Mouse (Mus musculus): Measurements from ENCODE around the gene 4930544D05Rik. TPM values are rescaled to one million over a fixed set of nuclear protein-coding genes. Genes with fewer than 3 reads are reported as not detected.
A peak's percentile ranks its signal among the peaks of the same experiment; 100 is the strongest.

4930544D05Rik gene
- polyA plus RNA-seq, 1 experiment from 2014 or later = not detected

DNA sequence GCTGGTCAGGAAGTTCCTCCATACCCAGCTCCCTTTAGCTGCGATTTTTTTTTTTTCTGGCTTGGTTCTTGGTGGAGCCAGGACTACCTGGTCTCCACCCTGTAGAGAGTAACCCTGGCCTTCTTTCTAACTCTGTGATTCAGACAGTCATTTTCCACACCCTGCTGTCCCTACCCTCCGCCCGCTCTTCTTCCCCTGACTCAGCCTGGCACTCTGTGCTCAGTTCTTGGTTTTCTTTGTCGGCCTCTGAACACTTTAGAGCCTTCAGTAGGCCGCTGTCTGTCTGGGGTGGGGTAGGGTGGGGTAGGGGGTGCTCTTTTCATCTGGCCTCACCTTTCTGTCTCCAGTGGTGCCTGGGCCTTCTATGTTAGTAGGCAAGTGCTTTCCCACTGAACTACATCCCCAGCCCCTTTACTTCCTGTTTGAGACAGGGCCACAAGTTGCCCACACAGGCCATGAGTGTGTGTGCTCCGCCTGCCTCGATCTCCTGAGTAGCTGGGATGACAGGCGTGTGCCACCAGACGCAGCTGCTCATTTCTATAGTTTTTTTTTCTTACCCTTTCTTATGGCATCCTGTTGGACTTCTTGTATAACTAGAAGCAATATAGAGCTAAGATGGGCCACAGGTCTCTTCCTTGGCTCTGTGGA lies 35.8 kb upstream of the 4930544D05Rik start:
- ATAC-seq (replicated peaks; ENCODE audit: low FRiP score, low TSS enrichment, low read depth) = no peak
- DNase-seq (ENCODE audit: low spot score) = no peak
- Histone ChIP-seq H3K4me2 (ENCODE audit: low read length) (no peak overlapping the region), H3K9me3 (ENCODE audit: control insufficient read depth, low read length) (no peaks in the 10 kb centered on the region), H3K27me3 (replicated peaks; ENCODE audit: control insufficient read depth, insufficient read depth, low read length) (no peaks in the 10 kb centered on the region), H3K27ac (ENCODE audit: low read depth) (peak overlapping the region; percentile 51; the same call in 1 of the 2 replicates), H3K9ac (ENCODE audit: low read length) (no peak overlapping the region; the same call in 1 of the 2 replicates), H3K4me3 (ENCODE audit: low read depth, low read length) (no peak overlapping the region), H3K36me3 (ENCODE audit: control insufficient read depth, insufficient read depth, low read length) (0 out of 2 replicates have a peak, but pooled peaks cover 3% of the 10 kb centered on the region), H3K4me1 (replicated peaks; ENCODE audit: control insufficient read depth, insufficient read depth, low read length) (peaks cover 62% of the 10 kb centered on the region)
- 77% methylated on average over 9 of the region's 9 CpGs for WGBS

DNA sequence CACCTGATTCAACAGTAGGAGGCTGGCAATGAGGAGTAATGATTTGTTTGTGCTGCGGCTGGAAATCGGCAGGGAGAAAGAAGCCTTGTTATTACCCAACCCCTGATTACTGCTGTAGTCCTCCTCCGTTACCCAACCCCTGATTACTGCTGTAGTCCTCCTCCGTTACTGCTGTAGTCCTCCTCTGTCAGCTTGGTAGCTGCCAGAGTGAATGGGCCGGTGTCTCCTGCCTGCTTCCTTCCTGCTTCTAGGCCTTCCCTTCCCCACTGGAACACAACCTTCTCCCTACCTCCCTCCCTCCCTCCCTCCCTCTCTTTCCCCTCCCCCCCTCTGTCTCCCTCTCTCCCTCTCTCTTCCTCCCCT lies 35.3 kb upstream of the 4930544D05Rik start:
- DNase-seq (ENCODE audit: low spot score) = no peak
- no peaks in the 10 kb centered on the region for H3K9me3 ChIP-seq (ENCODE audit: control insufficient read depth, low read length)
- peak overlapping the region; percentile 51; the same call in 1 of the 2 replicates for H3K27ac ChIP-seq (ENCODE audit: low read depth)
- H3K9ac ChIP-seq (ENCODE audit: low read length) = no peak overlapping the region; the same call in 1 of the 2 replicates
- H3K4me2 ChIP-seq (ENCODE audit: low read length) = no peak overlapping the region
- 32% methylated on average over 5 of the region's 5 CpGs for WGBS
- peaks cover 67% of the 10 kb centered on the region for H3K4me1 ChIP-seq (replicated peaks; ENCODE audit: control insufficient read depth, insufficient read depth, low read length)
- H3K4me3 ChIP-seq (ENCODE audit: low read depth, low read length) = no peak overlapping the region
- no peak for ATAC-seq (replicated peaks; ENCODE audit: low FRiP score, low TSS enrichment, low read depth)
- no peaks in the 10 kb centered on the region for H3K36me3 ChIP-seq (ENCODE audit: control insufficient read depth, insufficient read depth, low read length)
- no peaks in the 10 kb centered on the region for H3K27me3 ChIP-seq (replicated peaks; ENCODE audit: control insufficient read depth, insufficient read depth, low read length)

DNA sequence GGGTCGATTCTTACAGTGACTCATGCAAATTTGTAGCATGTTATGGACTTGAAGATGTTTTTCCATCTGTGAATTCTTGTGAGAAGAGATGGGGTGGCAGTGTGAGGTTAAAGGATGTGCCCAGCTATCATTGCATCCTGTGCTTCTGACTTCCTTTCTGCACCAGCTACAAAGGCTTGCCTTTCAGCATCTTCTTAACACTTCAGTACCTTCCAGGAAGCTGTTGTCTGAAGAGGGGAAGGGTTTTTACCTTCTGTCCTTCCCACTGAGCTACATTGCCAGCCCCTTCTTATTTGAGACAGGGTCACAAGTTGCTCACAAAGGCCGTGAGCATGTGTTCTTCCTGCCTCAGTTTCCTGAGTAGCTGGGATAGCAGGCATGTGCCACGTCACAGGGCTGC lies 34.7 kb upstream of the 4930544D05Rik start:
- no peak overlapping the region for H3K9ac ChIP-seq (ENCODE audit: low read length)
- H3K9me3 ChIP-seq (ENCODE audit: control insufficient read depth, low read length) = no peaks in the 10 kb centered on the region
- no peak overlapping the region for H3K4me3 ChIP-seq (ENCODE audit: low read depth, low read length)
- ATAC-seq (replicated peaks; ENCODE audit: low FRiP score, low TSS enrichment, low read depth) (no peak), DNase-seq (ENCODE audit: low spot score) (no peak)
- no peak overlapping the region for H3K4me2 ChIP-seq (ENCODE audit: low read length)
- 78% methylated on average over 3 of the region's 3 CpGs for WGBS
- no peak overlapping the region for H3K27ac ChIP-seq (ENCODE audit: low read depth)
- no peaks in the 10 kb centered on the region for H3K27me3 ChIP-seq (replicated peaks; ENCODE audit: control insufficient read depth, insufficient read depth, low read length)
- H3K4me1 ChIP-seq (replicated peaks; ENCODE audit: control insufficient read depth, insufficient read depth, low read length) = peaks cover 72% of the 10 kb centered on the region
- no peaks in the 10 kb centered on the region for H3K36me3 ChIP-seq (ENCODE audit: control insufficient read depth, insufficient read depth, low read length)

DNA sequence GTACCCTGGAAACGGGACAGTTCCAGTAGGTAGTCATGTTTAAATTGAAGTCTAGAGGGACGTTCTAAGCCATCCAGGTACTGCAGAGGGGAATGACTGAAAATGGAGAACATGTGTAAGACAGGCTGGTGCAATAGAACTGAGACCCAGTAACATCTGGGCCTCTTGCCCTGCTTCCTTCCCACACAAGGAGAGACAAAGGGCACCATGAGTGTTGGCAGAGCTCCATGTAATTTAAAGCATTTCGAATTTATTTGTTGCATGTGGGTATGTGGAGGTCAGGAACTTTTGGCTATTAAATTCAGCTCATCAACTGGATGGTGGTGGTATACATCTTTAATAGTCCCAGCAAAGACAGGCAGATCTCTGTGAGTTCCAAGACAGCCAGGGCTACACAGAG lies 33.5 kb upstream of the 4930544D05Rik start:
- H3K9me3 ChIP-seq (ENCODE audit: control insufficient read depth, low read length) = no peaks in the 10 kb centered on the region
- DNase-seq (ENCODE audit: low spot score) (no peak), ATAC-seq (replicated peaks; ENCODE audit: low FRiP score, low TSS enrichment, low read depth) (no peak)
- H3K27me3 ChIP-seq (replicated peaks; ENCODE audit: control insufficient read depth, insufficient read depth, low read length) = no peaks in the 10 kb centered on the region
- H3K27ac ChIP-seq (ENCODE audit: low read depth) = peak overlapping the region; percentile 57; the same call in 1 of the 2 replicates
- H3K36me3 ChIP-seq (ENCODE audit: control insufficient read depth, insufficient read depth, low read length) = no peaks in the 10 kb centered on the region
- no peak overlapping the region for H3K4me2 ChIP-seq (ENCODE audit: low read length)
- WGBS = 57% methylated on average over 3 of the region's 3 CpGs
- H3K4me3 ChIP-seq (ENCODE audit: low read depth, low read length) = no peak overlapping the region
- peaks cover 68% of the 10 kb centered on the region for H3K4me1 ChIP-seq (replicated peaks; ENCODE audit: control insufficient read depth, insufficient read depth, low read length)
- H3K9ac ChIP-seq (ENCODE audit: low read length) = no peak overlapping the region

DNA sequence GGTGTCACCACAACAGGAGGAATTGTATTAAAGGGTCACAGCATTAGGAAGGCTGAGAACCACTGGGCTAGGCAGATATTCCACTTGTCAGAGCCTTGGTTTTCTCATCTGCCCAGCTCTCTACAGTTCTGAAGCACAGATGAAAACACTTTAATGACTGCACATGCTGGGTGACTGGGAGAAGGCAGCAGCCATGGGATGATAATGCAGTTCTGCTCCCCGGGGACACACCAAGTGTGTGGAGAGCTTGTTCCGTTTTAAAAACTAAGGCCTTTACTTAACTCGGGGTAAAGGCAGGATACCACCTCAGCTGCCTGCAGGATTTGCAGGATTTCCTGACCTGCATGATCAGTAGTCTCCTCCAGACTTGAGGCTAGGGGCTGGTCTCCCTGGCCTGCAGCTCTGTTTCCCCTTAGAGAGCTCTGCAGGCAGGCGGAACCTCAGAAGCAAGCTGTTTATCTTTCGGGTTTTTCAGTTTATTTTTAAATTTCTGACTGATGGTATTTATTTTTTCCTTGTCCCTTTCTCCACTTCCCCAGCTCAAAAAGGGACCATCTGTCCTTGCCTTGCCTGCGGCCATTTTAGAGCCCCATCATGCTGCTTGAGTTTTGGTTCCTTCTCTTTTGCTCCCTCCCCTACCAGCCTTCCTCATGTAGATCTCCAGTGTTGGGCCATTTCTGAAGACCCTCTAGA lies 32.5 kb upstream of the 4930544D05Rik start:
- Histone ChIP-seq H3K9me3 (ENCODE audit: control insufficient read depth, low read length) (no peaks in the 10 kb centered on the region), H3K4me3 (ENCODE audit: low read depth, low read length) (no peak overlapping the region), H3K4me2 (ENCODE audit: low read length) (no peak overlapping the region), H3K9ac (ENCODE audit: low read length) (no peak overlapping the region), H3K4me1 (replicated peaks; ENCODE audit: control insufficient read depth, insufficient read depth, low read length) (peaks cover 59% of the 10 kb centered on the region), H3K27me3 (replicated peaks; ENCODE audit: control insufficient read depth, insufficient read depth, low read length) (no peaks in the 10 kb centered on the region), H3K36me3 (ENCODE audit: control insufficient read depth, insufficient read depth, low read length) (no peaks in the 10 kb centered on the region), H3K27ac (ENCODE audit: low read depth) (peak overlapping the region; percentile 67)
- ATAC-seq (replicated peaks; ENCODE audit: low FRiP score, low TSS enrichment, low read depth) (no peak), DNase-seq (ENCODE audit: low spot score) (no peak)
- 36% methylated on average over 6 of the region's 6 CpGs for WGBS

DNA sequence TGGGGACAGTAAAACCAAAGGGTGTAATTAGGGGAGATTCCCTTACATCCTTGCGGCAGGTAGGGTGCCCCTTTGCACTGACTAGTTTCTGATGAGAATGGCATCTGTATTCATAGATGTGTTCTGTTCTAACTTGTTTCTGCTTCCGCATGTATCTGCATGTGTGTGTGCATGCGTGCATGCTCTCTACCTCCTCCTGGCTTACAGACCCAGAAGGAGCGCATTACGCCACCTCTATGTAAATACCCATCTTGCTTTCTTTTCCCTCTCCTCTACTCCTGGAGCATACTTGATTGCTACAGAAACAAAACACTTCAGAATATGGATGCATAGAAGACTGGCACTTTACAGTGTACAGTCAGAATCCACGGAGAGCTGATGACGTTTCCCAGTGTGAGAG lies 31.9 kb upstream of the 4930544D05Rik start:
- Histone ChIP-seq H3K9ac (ENCODE audit: low read length) (no peak overlapping the region), H3K27me3 (replicated peaks; ENCODE audit: control insufficient read depth, insufficient read depth, low read length) (no peaks in the 10 kb centered on the region), H3K4me2 (ENCODE audit: low read length) (no peak overlapping the region), H3K4me1 (replicated peaks; ENCODE audit: control insufficient read depth, insufficient read depth, low read length) (peaks cover 53% of the 10 kb centered on the region), H3K9me3 (ENCODE audit: control insufficient read depth, low read length) (no peaks in the 10 kb centered on the region), H3K4me3 (ENCODE audit: low read depth, low read length) (no peak overlapping the region), H3K36me3 (ENCODE audit: control insufficient read depth, insufficient read depth, low read length) (no peaks in the 10 kb centered on the region), H3K27ac (ENCODE audit: low read depth) (peak overlapping the region; percentile 67)
- 76% methylated on average over 7 of the region's 7 CpGs for WGBS
- no peak for DNase-seq (ENCODE audit: low spot score)
- ATAC-seq (replicated peaks; ENCODE audit: low FRiP score, low TSS enrichment, low read depth) = no peak

DNA sequence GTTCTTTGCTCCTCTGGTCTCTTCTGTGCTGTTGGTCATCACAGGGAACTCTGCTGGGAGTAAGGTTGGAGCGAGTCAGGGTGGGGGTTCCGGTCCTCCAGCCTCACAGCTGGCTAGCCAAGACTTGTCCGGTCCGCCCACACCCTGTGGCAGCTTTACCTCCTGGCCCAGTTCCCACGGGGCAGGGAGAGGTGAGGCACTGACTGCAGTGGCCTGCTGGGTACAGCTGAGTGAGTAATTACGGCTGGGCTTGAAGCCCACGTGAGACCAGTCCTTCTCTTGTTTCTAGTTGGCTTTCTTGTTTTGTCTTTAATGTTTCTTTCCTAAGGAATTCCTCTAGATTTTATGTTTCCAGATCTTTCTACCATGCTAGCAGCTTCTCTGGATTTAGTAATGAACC lies 30.2 kb upstream of the 4930544D05Rik start:
- Histone ChIP-seq H3K4me3 (ENCODE audit: low read depth, low read length) (no peak overlapping the region), H3K4me1 (replicated peaks; ENCODE audit: control insufficient read depth, insufficient read depth, low read length) (peaks cover 37% of the 10 kb centered on the region), H3K27me3 (replicated peaks; ENCODE audit: control insufficient read depth, insufficient read depth, low read length) (no peaks in the 10 kb centered on the region), H3K9me3 (ENCODE audit: control insufficient read depth, low read length) (no peaks in the 10 kb centered on the region), H3K36me3 (ENCODE audit: control insufficient read depth, insufficient read depth, low read length) (no peaks in the 10 kb centered on the region), H3K27ac (ENCODE audit: low read depth) (no peak overlapping the region), H3K4me2 (ENCODE audit: low read length) (no peak overlapping the region), H3K9ac (ENCODE audit: low read length) (no peak overlapping the region)
- DNase-seq (ENCODE audit: low spot score) = no peak
- 56% methylated on average over 7 of the region's 7 CpGs for WGBS
- ATAC-seq (replicated peaks; ENCODE audit: low FRiP score, low TSS enrichment, low read depth) = no peak

DNA sequence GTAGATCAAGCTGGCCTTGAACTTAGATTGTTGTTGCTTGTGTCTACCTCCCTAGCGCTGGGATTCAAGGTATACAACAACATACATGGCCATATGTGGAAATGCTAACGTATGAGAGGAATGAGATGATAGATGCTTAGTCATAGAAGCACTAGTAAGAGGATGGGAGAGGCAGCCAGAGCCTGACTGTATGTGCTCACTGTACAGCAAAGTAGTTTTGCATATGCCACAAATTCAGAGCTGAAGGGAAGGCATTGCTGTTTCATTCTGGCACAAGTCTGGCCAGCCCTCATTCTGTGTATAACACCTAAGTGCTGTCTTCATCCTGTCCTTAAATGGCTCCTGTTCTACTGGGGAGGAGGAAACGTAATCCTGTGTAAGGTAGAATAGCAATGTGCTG lies 29.4 kb upstream of the 4930544D05Rik start:
- 86% methylated on average over 3 of the region's 3 CpGs for WGBS
- Histone ChIP-seq H3K9me3 (ENCODE audit: control insufficient read depth, low read length) (no peaks in the 10 kb centered on the region), H3K4me3 (ENCODE audit: low read depth, low read length) (no peak overlapping the region), H3K9ac (ENCODE audit: low read length) (no peak overlapping the region), H3K4me1 (replicated peaks; ENCODE audit: control insufficient read depth, insufficient read depth, low read length) (peaks cover 33% of the 10 kb centered on the region), H3K27me3 (replicated peaks; ENCODE audit: control insufficient read depth, insufficient read depth, low read length) (no peaks in the 10 kb centered on the region), H3K27ac (ENCODE audit: low read depth) (no peak overlapping the region), H3K4me2 (ENCODE audit: low read length) (no peak overlapping the region), H3K36me3 (ENCODE audit: control insufficient read depth, insufficient read depth, low read length) (no peaks in the 10 kb centered on the region)
- DNase-seq (ENCODE audit: low spot score) (no peak), ATAC-seq (replicated peaks; ENCODE audit: low FRiP score, low TSS enrichment, low read depth) (no peak)

DNA sequence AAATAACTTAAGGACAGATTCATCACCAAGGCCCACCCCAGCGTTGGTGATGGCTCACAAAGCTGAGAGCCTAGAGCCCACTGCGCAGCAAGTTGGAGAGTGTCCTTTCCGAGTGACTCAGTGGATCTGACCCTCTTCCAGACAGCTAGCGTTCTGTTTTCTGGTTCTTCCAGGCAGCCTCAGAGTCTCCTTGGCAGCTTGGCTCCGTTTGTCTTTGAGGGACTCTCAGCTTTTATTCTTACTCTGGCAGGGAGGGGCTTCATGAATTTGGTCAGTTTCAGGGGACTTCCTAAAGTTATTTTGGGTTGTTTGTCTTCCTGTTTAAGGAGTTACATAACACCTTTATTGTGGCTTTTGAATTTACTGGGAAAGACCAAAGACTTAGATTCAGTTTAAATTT lies 28.7 kb upstream of the 4930544D05Rik start:
- H3K27ac ChIP-seq (ENCODE audit: low read depth) = no peak overlapping the region
- H3K4me2 ChIP-seq (ENCODE audit: low read length) = no peak overlapping the region
- H3K36me3 ChIP-seq (ENCODE audit: control insufficient read depth, insufficient read depth, low read length) = no peaks in the 10 kb centered on the region
- no peaks in the 10 kb centered on the region for H3K27me3 ChIP-seq (replicated peaks; ENCODE audit: control insufficient read depth, insufficient read depth, low read length)
- ATAC-seq (replicated peaks; ENCODE audit: low FRiP score, low TSS enrichment, low read depth) = no peak
- 73% methylated on average over 5 of the region's 5 CpGs for WGBS
- no peak for DNase-seq (ENCODE audit: low spot score)
- peaks cover 31% of the 10 kb centered on the region for H3K4me1 ChIP-seq (replicated peaks; ENCODE audit: control insufficient read depth, insufficient read depth, low read length)
- H3K9me3 ChIP-seq (ENCODE audit: control insufficient read depth, low read length) = no peaks in the 10 kb centered on the region
- no peak overlapping the region for H3K4me3 ChIP-seq (ENCODE audit: low read depth, low read length)
- no peak overlapping the region for H3K9ac ChIP-seq (ENCODE audit: low read length)

Data from intestine, embryonic 14.5 days (tissue).